Mouse (Mus musculus) mature B cell (primary cell): ENCODE measurements around the gene Ptgds.

ENCODE experiments used
- in situ Hi-C: fragments of 300-500 bp; cut with MboI; formaldehyde crosslinking; loops from 2 replicates; pipeline ENCODE4 v1.14.3; 2019

The Ptgds gene

GRCm38 (mm10) chr2:25450853-25451647 lies 18.8 kb downstream of the Ptgds start:
- in situ Hi-C loops: no loop called here

GRCm38 (mm10) chr2:25442682-25443081 lies 27.2 kb downstream of the Ptgds start:
- in situ Hi-C loops: no loop called here

GRCm38 (mm10) chr2:25441067-25441466 lies 28.8 kb downstream of the Ptgds start:
- in situ Hi-C loops: no loop called here

GRCm38 (mm10) chr2:25436286-25436820 lies 33.5 kb downstream of the Ptgds start:
- in situ Hi-C loops: no loop called here

GRCm38 (mm10) chr2:25434292-25434691 lies 35.6 kb downstream of the Ptgds start:
- in situ Hi-C loops: no loop called here

- in situ Hi-C loops: no loop called here
Observed at GRCm38 (mm10) chr2:25433101-25433500, 36.7 kb downstream of the Ptgds start.

- in situ Hi-C loops: no loop called here
Observed at GRCm38 (mm10) chr2:25432326-25433098, 37.3 kb downstream of the Ptgds start.

- in situ Hi-C loops: no loop called here
Observed at GRCm38 (mm10) chr2:25431308-25431855, 38.5 kb downstream of the Ptgds start.

- in situ Hi-C loops: no loop called here
Observed at GRCm38 (mm10) chr2:25430395-25431233, 39.2 kb downstream of the Ptgds start.

GRCm38 (mm10) chr2:25429435-25430180 lies 40.2 kb downstream of the Ptgds start:
- in situ Hi-C loops: no loop called here

GRCm38 (mm10) chr2:25428442-25429236 lies 41.2 kb downstream of the Ptgds start, which contains the start of gene Abca2:
Gene Abca2 (plus strand): TSS chr2:25428703.
- in situ Hi-C loops: no loop called here

GRCm38 (mm10) chr2:25427256-25427655 lies 42.6 kb downstream of the Ptgds start:
- in situ Hi-C loops: no loop called here

GRCm38 (mm10) chr2:25426721-25427191 lies 43.1 kb downstream of the Ptgds start:
- in situ Hi-C loops: no loop called here

- in situ Hi-C loops: no loop called here
Observed at GRCm38 (mm10) chr2:25425481-25425880, 44.4 kb downstream of the Ptgds start.

- in situ Hi-C loops: no loop called here
Observed at GRCm38 (mm10) chr2:25423626-25424025, 46.2 kb downstream of the Ptgds start.

GRCm38 (mm10) chr2:25422587-25423410 lies 47.0 kb downstream of the Ptgds start, which contains the start of gene Fut7:
Gene Fut7 (plus strand): TSS chr2:25423267.
- in situ Hi-C loops: no loop called here

GRCm38 (mm10) chr2:25421896-25422295 lies 48.0 kb downstream of the Ptgds start:
- in situ Hi-C loops: no loop called here

GRCm38 (mm10) chr2:25417426-25417825 lies 52.4 kb downstream of the Ptgds start:
- in situ Hi-C loops: no loop called here
